Mouse (Mus musculus): Measurements from ENCODE around the gene Cacna1a. TPM values are rescaled to one million over a fixed set of nuclear protein-coding genes. Genes with fewer than 3 reads are reported as not detected.
A peak's percentile ranks its signal among the peaks of the same experiment; 100 is the strongest.

Cacna1a gene
- 14.0 and 15.0 TPM in 2 replicates for polyA plus RNA-seq (2016; fragmentation: Nextera tagmentation; extraction: Ambion mirVana)

GRCm38 (mm10) chr8:84388275-84388674, at the start of gene Cacna1a:
Gene Cacna1a, plus strand, starts transcription at chr8:84388440.
- Histone ChIP-seq H3K4me3 (no peak within 1 kb of the TSS), H3K36me3 (no peaks in the 10 kb centered on the region)
- WGBS, result 93% methylated on average over 3 of the region's 3 CpGs

DNA sequence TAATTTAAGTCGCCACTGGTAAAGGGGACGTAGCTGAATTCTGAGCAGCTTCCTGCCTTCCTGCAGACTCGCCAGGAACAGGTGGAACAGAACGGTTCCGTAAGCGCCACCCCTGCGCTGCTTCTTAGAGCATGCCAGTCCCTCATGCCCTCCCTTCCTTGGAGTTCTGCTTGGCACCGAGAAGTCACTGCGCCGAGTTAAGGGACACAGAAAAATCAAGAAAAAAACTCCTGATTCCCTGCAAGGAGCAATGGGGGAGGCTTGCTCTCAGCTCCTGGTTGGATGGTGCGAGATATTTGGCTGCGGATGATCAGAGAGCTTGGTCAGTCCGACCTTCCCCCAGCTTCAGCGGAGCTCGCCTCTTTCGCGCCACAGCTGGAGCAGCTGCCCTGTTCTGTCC, 49.7 kb upstream of the Cacna1a start:
- WGBS, result 9% methylated on average over 17 of the region's 17 CpGs

More at GRCm38 (mm10) chr8:84388275-84388674, at the start of gene Cacna1a:
- no peak within 1 kb of the TSS for H3K4me2 ChIP-seq (replicated peaks)
- no peaks in the 10 kb centered on the region; the same call in 1 of the 2 replicates for H3K9me3 ChIP-seq
- no peaks in the 10 kb centered on the region for H3K4me1 ChIP-seq
- H3K27ac ChIP-seq (replicated peaks), result no peak within 1 kb of the TSS
- ATAC-seq (ENCODE audit: low FRiP score, low read depth), result no peak
- H3K27me3 ChIP-seq, result no peaks in the 10 kb centered on the region
- peak within 1 kb of the TSS; percentile 28; the same call in 1 of the 2 replicates for H3K9ac ChIP-seq (replicated peaks)

DNA sequence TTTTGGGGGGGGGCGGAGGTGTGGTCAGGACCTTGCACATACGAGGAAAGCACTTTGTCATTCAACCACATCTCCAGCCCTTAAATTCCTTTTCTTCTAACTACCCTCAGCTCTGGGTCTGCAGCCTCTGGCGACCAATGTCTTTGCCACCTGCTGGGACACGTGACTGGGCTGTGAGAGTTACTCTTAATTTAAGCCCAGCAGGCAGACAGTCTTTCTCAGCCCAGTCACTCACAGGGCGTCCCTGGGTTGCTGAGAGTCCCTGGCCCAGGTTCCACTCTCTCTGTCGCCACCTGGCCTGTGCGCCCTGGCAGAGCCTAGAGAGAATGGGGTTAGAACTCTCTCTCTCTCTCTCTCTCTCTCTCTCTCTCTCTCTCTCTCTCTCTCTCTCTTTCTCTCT, 48.9 kb upstream of the Cacna1a start:
- no peaks in the 10 kb centered on the region for H3K9me3 ChIP-seq
- peaks cover 35% of the 10 kb centered on the region for H3K27me3 ChIP-seq
- H3K27ac ChIP-seq (replicated peaks), result no peak overlapping the region
- 6% methylated on average over 7 of the region's 7 CpGs for WGBS
- no peaks in the 10 kb centered on the region for H3K36me3 ChIP-seq
- H3K4me1 ChIP-seq, result peaks cover 7% of the 10 kb centered on the region; the same call in 1 of the 2 replicates
- ATAC-seq (ENCODE audit: low FRiP score, low read depth), result no peak
- H3K9ac ChIP-seq (replicated peaks), result no peak overlapping the region
- H3K4me3 ChIP-seq, result no peak overlapping the region
- no peak overlapping the region for H3K4me2 ChIP-seq (replicated peaks)

More for the DNA sequence above, 49.7 kb upstream of the Cacna1a start:
- no peak for ATAC-seq (ENCODE audit: low FRiP score, low read depth)
- no peaks in the 10 kb centered on the region for H3K36me3 ChIP-seq
- H3K4me2 ChIP-seq (replicated peaks), result peak overlapping the region; percentile 34
- 0 out of 2 replicates have a peak overlapping the region, but pooled peaks have one; percentile 5 for H3K9ac ChIP-seq (replicated peaks)
- H3K4me3 ChIP-seq, result peak overlapping the region; percentile 13; the same call in 1 of the 2 replicates
- peaks cover 7% of the 10 kb centered on the region; the same call in 1 of the 2 replicates for H3K4me1 ChIP-seq
- peaks cover 35% of the 10 kb centered on the region for H3K27me3 ChIP-seq
- no peaks in the 10 kb centered on the region for H3K9me3 ChIP-seq
- H3K27ac ChIP-seq (replicated peaks), result no peak overlapping the region

DNA sequence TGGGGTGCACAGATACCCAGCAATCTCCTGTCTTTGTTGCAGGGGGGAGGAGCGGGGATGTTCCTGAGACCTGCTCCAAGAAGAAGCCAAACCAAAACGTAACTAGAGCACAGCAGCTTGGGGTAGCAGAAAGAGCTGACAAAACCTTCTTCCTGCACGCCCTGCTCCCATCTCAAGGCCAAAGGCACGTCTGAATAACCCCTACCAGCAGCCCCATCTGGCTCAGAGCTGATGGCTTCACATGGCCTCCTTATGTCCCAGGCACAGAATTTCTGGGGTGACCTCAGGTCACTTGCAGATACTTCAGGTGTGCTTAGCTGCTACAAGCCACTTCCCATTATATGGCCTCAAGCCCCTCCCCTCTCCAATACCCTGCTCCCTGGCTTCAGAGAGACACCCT, 48.4 kb upstream of the Cacna1a start:
- Histone ChIP-seq H3K27ac (replicated peaks) (no peak overlapping the region), H3K9me3 (no peaks in the 10 kb centered on the region), H3K9ac (replicated peaks) (no peak overlapping the region), H3K27me3 (peaks cover 35% of the 10 kb centered on the region), H3K36me3 (no peaks in the 10 kb centered on the region), H3K4me3 (no peak overlapping the region), H3K4me2 (replicated peaks) (no peak overlapping the region), H3K4me1 (peaks cover 7% of the 10 kb centered on the region; the same call in 1 of the 2 replicates)
- no peak for ATAC-seq (ENCODE audit: low FRiP score, low read depth)
- 57% methylated on average over 4 of the region's 4 CpGs for WGBS

DNA sequence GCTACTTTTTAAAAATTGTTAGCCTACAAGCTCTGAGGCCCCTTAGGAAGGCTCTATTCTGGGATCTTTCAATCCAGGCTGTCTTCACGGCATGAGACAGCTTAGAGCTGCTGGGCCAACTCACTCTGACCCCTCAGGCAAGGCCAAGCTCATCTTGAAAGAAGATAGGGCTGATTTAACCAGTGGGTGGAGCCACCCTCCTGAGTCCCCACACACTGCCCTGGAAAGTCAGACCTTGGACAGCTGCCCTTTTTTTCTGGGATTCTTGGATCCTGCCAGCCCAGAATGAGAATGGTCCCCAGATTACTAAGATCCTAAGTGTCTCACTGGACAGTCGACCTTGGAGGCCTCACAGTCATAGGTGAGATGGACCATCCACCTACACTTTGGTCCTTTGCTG, 47.6 kb upstream of the Cacna1a start:
- peaks cover 35% of the 10 kb centered on the region for H3K27me3 ChIP-seq
- peaks cover 7% of the 10 kb centered on the region; the same call in 1 of the 2 replicates for H3K4me1 ChIP-seq
- H3K4me3 ChIP-seq, result no peak overlapping the region
- H3K4me2 ChIP-seq (replicated peaks), result no peak overlapping the region
- H3K27ac ChIP-seq (replicated peaks), result no peak overlapping the region
- ATAC-seq (ENCODE audit: low FRiP score, low read depth), result no peak
- H3K9me3 ChIP-seq, result no peaks in the 10 kb centered on the region
- WGBS, result 18% methylated on average over 2 of the region's 2 CpGs
- no peak overlapping the region for H3K9ac ChIP-seq (replicated peaks)
- no peaks in the 10 kb centered on the region for H3K36me3 ChIP-seq

GRCm38 (mm10) chr8:84345493-84345892, 42.7 kb upstream of the Cacna1a start:
- Histone ChIP-seq H3K36me3 (no peaks in the 10 kb centered on the region), H3K27ac (replicated peaks) (no peak overlapping the region), H3K4me1 (no peaks in the 10 kb centered on the region), H3K9ac (replicated peaks) (no peak overlapping the region), H3K27me3 (peaks cover 10% of the 10 kb centered on the region), H3K9me3 (no peaks in the 10 kb centered on the region), H3K4me2 (replicated peaks) (no peak overlapping the region), H3K4me3 (no peak overlapping the region)
- no peak for ATAC-seq (ENCODE audit: low FRiP score, low read depth)
- WGBS, result 78% methylated on average over 7 of the region's 7 CpGs

DNA sequence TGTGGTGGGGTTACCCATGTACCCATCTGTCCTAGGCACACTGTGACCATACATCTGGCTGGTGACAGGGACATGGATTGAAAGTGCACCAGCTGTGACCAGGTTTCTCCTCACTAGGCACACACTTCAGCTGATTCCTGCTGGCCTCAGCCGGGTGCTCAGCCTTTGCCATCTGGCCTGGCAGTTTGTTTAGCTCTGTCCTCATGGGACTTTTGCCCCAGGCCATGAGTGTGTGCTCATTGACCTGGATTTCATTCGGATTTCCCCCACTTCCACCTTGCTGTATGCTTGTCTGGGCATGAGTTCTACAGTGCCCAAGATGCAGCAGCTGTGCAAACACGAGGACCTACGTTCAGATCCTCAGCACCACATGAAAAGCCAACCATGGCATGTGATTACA, 41.8 kb upstream of the Cacna1a start:
- WGBS, result 69% methylated on average over 4 of the region's 4 CpGs

DNA sequence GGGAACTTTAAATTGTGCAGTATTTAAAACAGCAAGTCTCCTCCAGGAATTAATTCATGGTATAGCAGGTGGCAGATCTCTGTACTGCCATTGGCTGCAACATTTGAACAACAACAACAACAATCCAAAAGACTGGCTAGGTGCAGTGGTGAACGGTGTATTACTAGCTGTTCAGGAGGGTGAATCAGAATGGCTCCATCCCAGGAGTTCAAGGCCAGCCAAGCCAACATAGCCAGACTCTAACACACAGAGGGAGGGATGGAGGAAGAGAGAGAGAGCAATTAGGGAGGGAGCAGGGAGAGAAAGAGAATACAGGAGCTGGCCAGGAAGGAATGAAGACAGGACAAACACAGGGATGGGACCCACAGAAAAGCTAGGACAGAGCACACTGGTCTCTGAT, 38.7 kb upstream of the Cacna1a start:
- ATAC-seq (ENCODE audit: low FRiP score, low read depth), result no peak
- H3K36me3 ChIP-seq, result no peaks in the 10 kb centered on the region
- WGBS, result 68% methylated on average over 1 of the region's 1 CpGs
- H3K4me1 ChIP-seq, result no peaks in the 10 kb centered on the region
- H3K27ac ChIP-seq (replicated peaks), result no peak overlapping the region
- H3K4me2 ChIP-seq (replicated peaks), result no peak overlapping the region
- H3K4me3 ChIP-seq, result no peak overlapping the region
- peaks cover 14% of the 10 kb centered on the region for H3K27me3 ChIP-seq
- no peaks in the 10 kb centered on the region for H3K9me3 ChIP-seq
- no peak overlapping the region for H3K9ac ChIP-seq (replicated peaks)

More for the DNA sequence above, 41.8 kb upstream of the Cacna1a start:
- Histone ChIP-seq H3K4me1 (no peaks in the 10 kb centered on the region), H3K36me3 (no peaks in the 10 kb centered on the region), H3K9ac (replicated peaks) (no peak overlapping the region), H3K9me3 (no peaks in the 10 kb centered on the region), H3K27ac (replicated peaks) (no peak overlapping the region), H3K4me3 (no peak overlapping the region), H3K4me2 (replicated peaks) (no peak overlapping the region), H3K27me3 (peaks cover 14% of the 10 kb centered on the region)
- ATAC-seq (ENCODE audit: low FRiP score, low read depth), result no peak

DNA sequence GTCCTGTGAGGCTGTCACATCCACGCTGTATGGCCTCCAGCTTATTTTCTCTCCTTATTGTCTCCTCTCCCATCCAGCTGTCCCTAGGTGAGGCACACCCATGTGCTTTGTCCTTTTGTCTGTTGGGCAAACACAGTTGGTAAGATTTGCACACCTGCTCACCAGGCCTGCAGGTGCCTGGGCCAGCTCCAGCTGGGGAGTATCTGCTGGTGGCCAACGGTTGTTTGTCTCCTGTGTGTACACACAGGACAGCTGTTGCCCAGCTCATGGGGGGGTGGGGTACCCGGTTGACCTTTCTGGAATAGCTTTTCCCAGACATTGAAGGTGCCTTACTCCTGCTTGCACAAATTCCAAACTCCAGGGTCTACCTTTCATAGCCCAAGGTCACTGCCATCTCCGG, 37.3 kb upstream of the Cacna1a start:
- Histone ChIP-seq H3K9ac (replicated peaks) (no peak overlapping the region), H3K36me3 (no peaks in the 10 kb centered on the region), H3K4me1 (no peaks in the 10 kb centered on the region), H3K9me3 (no peaks in the 10 kb centered on the region), H3K4me2 (replicated peaks) (no peak overlapping the region), H3K27me3 (peaks cover 14% of the 10 kb centered on the region), H3K4me3 (no peak overlapping the region), H3K27ac (replicated peaks) (no peak overlapping the region)
- WGBS, result 77% methylated on average over 4 of the region's 4 CpGs
- no peak for ATAC-seq (ENCODE audit: low FRiP score, low read depth)

DNA sequence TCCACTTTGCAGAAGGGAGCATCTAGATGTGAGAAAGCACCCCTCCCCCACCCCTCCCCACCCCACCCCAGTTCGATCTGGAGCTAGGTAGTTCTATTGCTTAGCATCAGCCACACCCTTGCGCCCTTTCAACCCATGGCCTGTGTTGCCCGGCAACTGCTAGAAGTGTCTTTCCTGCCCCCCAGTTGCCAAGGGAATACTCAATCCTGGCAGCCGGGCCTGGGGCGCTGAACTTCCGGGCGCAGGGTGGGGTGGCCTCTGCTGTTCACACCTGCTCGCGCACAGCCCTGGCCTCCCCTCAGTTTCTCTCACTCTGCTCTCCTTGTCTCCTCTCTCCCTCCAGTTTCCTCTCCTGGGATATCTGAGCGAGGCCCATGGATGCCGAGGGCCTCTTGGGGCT, 31.8 kb upstream of the Cacna1a start:
- Histone ChIP-seq H3K27me3 (0 out of 2 replicates have a peak, but pooled peaks cover 4% of the 10 kb centered on the region), H3K4me2 (replicated peaks) (no peak overlapping the region), H3K9ac (replicated peaks) (no peak overlapping the region), H3K36me3 (no peaks in the 10 kb centered on the region), H3K27ac (replicated peaks) (no peak overlapping the region), H3K4me3 (no peak overlapping the region), H3K9me3 (no peaks in the 10 kb centered on the region), H3K4me1 (no peaks in the 10 kb centered on the region)
- no peak for ATAC-seq (ENCODE audit: low FRiP score, low read depth)
- WGBS, result 64% methylated on average over 11 of the region's 11 CpGs

DNA sequence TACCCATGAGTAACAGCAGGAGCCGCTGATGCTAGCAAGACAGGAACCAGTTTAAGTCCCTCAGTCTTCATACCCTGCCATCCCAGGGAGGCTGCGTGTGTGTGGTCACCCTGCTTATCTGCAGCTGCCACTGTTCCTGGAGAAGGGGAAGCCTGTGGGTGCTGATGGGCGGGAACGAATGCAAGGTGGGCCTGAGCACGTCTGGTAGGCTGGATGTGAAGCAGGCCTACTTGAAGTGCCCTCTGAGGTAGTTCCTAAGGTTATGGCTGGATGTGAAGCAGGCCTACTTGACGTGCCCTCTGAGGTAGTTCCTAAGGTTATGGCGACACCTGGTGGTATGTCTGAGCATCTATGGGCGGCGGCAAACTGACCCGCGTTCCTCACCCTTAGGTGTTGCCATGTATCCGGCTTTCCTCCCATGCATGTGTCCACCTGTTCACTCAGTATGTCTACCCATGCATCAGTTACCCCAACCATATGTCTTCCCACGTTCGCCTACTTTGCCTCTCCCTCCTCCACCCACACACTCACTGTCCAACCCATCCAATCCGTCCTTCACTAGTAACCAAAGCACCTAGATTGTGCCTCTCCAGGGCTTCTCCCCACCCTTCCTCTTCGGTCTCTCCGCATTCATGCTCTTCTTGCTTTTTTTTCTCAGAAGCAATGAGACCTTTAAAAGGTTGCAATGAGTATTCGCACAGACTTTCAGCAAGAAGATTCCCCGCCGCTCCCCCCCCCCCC, 30.4 kb upstream of the Cacna1a start:
- peak; percentile 47; the same call in 1 of the 2 replicates for ATAC-seq (ENCODE audit: low FRiP score, low read depth)
- Histone ChIP-seq H3K4me2 (replicated peaks) (no peak overlapping the region), H3K9ac (replicated peaks) (no peak overlapping the region), H3K4me1 (no peaks in the 10 kb centered on the region), H3K9me3 (no peaks in the 10 kb centered on the region), H3K27me3 (peaks cover 9% of the 10 kb centered on the region), H3K27ac (replicated peaks) (no peak overlapping the region), H3K4me3 (no peak overlapping the region), H3K36me3 (no peaks in the 10 kb centered on the region)
- WGBS, result 26% methylated on average over 20 of the region's 20 CpGs

DNA sequence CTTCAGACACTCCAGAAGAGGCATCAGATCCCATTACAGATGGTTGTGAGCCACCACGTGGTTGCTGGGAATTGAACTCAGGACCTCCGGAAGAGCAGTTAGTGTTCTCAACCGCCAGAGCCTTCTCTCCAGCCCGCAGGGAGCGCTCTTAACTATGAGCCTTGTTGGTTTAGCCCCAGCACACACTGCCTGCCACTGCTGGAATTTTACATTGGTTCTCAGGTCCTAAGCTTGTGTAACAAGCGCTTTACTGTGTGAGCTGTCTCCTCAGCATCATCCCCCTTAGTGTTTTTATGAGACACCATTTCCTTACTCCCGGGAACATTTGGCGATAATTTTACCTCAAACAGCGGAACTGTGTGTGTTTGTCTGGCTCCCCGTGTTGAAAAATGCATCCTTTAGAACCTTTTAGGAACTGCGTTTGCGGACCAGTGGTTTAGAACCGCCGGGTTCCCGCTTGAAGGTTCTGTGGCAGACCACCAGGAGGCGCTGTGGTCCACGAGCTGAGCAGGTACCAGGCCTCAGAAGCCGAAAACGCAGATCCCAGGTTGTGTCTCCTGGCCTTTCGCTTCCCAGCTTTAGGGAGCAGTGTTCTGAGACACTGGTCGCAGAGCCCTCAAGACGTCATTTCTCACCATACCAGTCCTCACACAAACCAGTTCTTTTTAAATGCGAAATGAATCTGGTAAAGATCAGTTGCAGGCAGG, 24.7 kb upstream of the Cacna1a start:
- WGBS, result 15% methylated on average over 23 of the region's 23 CpGs
- no peaks in the 10 kb centered on the region for H3K36me3 ChIP-seq
- no peak for ATAC-seq (ENCODE audit: low FRiP score, low read depth)

More for the DNA sequence above, 24.7 kb upstream of the Cacna1a start:
- no peak overlapping the region for H3K27ac ChIP-seq (replicated peaks)
- no peak overlapping the region for H3K4me3 ChIP-seq
- H3K9ac ChIP-seq (replicated peaks), result no peak overlapping the region
- H3K4me2 ChIP-seq (replicated peaks), result no peak overlapping the region
- no peaks in the 10 kb centered on the region for H3K9me3 ChIP-seq
- no peaks in the 10 kb centered on the region for H3K4me1 ChIP-seq
- peaks cover 11% of the 10 kb centered on the region for H3K27me3 ChIP-seq
